Mouse (Mus musculus): ENCODE data around the gene Prlr. TPM values are rescaled to one million over a fixed set of nuclear protein-coding genes. Genes with fewer than 3 reads are reported as not detected.
A peak's percentile ranks its signal among the peaks of the same experiment; 100 is the strongest.

Gene Prlr
- polyA plus RNA-seq (2014; fragmentation: Nextera tagmentation; extraction: Ambion mirVana) = 1.4 and 1.6 TPM in 2 replicates

DNA sequence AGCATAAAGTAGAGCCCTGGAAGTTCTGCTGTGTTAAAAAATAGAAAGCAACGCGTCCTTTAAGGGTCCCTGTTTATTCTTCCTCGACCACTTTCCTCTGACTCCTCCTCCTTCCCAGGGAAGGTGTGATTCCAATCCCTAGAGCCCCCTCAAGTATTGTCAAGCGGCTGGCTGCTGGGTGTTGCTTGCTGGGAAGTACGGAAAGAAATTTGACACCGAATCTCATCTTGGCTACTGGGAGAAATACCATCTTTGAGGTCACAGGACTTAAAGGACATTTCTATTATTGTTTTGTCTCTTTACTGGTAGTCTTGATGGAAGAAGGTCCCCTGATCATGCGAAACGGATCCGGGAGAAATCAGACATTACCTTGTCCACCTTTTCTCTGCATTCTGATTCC is at the start of gene Prlr:
TSS of gene Prlr (plus strand) at position 156 of the 400 bp plus-strand sequence.
- Histone ChIP-seq H3K4me3 (replicated peaks; ENCODE audit: low read depth, low read length) (peak within 1 kb of the TSS; percentile 40), H3K9ac (replicated peaks; ENCODE audit: low read length) (peak within 1 kb of the TSS; percentile 31; the same call in 1 of the 2 replicates), H3K36me3 (ENCODE audit: control insufficient read depth, insufficient read depth, low read length) (no peaks in the 10 kb centered on the region), H3K27ac (replicated peaks; ENCODE audit: low read depth, low read length) (no peak within 1 kb of the TSS), H3K4me1 (ENCODE audit: control insufficient read depth, insufficient read depth, low read length) (peaks cover 5% of the 10 kb centered on the region), H3K9me3 (ENCODE audit: control insufficient read depth, low read length) (no peaks in the 10 kb centered on the region), H3K4me2 (ENCODE audit: low read length) (peak within 1 kb of the TSS; percentile 70), H3K27me3 (ENCODE audit: control insufficient read depth, insufficient read depth, low read length) (no peaks in the 10 kb centered on the region)
- peak; percentile 15 for DNase-seq
- ATAC-seq (ENCODE audit: low FRiP score, low TSS enrichment) = no peak
- 7% methylated on average over 9 of the region's 9 CpGs for WGBS

DNA sequence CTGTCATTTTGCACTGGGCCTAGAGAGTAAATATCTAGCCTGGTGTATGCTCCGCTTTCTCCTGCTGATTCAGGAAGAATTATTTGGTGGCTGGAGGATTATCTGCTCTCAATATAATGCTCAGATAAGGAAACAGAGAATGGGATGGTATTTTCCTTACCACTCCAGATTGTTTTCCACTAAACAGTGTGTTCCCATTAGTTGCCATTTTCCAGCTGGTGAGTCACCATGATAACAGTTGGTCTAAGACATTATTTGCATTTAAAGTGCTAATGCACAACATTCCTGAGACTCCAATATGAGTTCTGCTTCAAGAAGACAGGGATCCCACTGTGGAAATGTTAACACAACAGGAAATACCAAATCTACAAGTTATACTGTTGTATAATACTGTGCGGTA is 43.3 kb upstream of the Prlr start:
- ATAC-seq (ENCODE audit: low FRiP score, low TSS enrichment) (no peak), DNase-seq (no peak)
- WGBS = 95% methylated on average over 2 of the region's 2 CpGs
- no peak overlapping the region for H3K27ac ChIP-seq (replicated peaks; ENCODE audit: low read depth, low read length)
- H3K4me3 ChIP-seq (replicated peaks; ENCODE audit: low read depth, low read length) = no peak overlapping the region
- no peak overlapping the region for H3K9ac ChIP-seq (replicated peaks; ENCODE audit: low read length)
- no peaks in the 10 kb centered on the region for H3K27me3 ChIP-seq (ENCODE audit: control insufficient read depth, insufficient read depth, low read length)
- H3K4me1 ChIP-seq (ENCODE audit: control insufficient read depth, insufficient read depth, low read length) = no peaks in the 10 kb centered on the region
- no peaks in the 10 kb centered on the region for H3K9me3 ChIP-seq (ENCODE audit: control insufficient read depth, low read length)
- H3K36me3 ChIP-seq (ENCODE audit: control insufficient read depth, insufficient read depth, low read length) = no peaks in the 10 kb centered on the region
- no peak overlapping the region for H3K4me2 ChIP-seq (ENCODE audit: low read length)

DNA sequence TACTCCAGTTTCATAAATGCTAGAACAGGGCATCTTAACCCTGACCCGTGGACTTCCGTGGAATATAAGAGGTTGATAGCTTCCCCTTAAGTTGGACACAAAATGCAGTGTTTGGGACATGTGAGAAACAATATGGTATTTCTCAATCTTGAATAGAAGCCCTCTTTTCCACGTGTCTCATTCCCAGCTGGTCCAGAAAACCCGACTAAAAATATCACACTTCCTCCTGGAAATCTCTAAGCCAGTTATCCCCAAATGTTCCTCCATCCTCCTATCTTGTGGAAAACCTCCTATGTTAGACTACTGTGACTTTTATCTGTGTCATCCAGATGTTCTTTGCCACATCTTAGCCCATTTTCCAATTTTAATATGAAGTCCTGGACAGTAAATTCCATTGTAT is 42.1 kb upstream of the Prlr start:
- Histone ChIP-seq H3K9ac (replicated peaks; ENCODE audit: low read length) (no peak overlapping the region), H3K4me2 (ENCODE audit: low read length) (no peak overlapping the region), H3K4me1 (ENCODE audit: control insufficient read depth, insufficient read depth, low read length) (no peaks in the 10 kb centered on the region), H3K27ac (replicated peaks; ENCODE audit: low read depth, low read length) (no peak overlapping the region), H3K9me3 (ENCODE audit: control insufficient read depth, low read length) (no peaks in the 10 kb centered on the region), H3K4me3 (replicated peaks; ENCODE audit: low read depth, low read length) (no peak overlapping the region), H3K36me3 (ENCODE audit: control insufficient read depth, insufficient read depth, low read length) (no peaks in the 10 kb centered on the region), H3K27me3 (ENCODE audit: control insufficient read depth, insufficient read depth, low read length) (no peaks in the 10 kb centered on the region)
- DNase-seq = no peak
- 81% methylated on average over 4 of the region's 4 CpGs for WGBS
- no peak for ATAC-seq (ENCODE audit: low FRiP score, low TSS enrichment)

DNA sequence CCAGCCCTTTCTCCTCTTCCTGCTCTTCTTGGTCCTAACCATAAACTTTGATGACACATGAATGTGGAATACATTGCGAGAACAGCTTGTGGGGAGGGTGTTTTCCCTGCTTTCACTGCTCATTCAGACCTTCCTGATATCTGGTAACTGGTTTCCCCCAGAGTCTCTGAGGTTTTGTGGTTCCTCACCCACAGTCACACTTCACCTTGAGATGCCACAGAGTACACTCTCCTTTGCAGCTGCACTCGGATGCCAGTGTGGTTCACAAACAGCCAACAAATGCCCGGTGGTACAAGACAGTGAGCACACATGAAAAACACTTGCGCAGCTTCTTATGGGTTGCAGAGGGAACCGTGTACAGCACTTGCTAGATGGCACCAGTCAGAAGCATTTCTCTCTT is 32.5 kb upstream of the Prlr start:
- no peak for DNase-seq
- H3K27me3 ChIP-seq (ENCODE audit: control insufficient read depth, insufficient read depth, low read length) = no peaks in the 10 kb centered on the region
- no peaks in the 10 kb centered on the region for H3K9me3 ChIP-seq (ENCODE audit: control insufficient read depth, low read length)
- H3K36me3 ChIP-seq (ENCODE audit: control insufficient read depth, insufficient read depth, low read length) = no peaks in the 10 kb centered on the region
- no peak for ATAC-seq (ENCODE audit: low FRiP score, low TSS enrichment)
- H3K4me1 ChIP-seq (ENCODE audit: control insufficient read depth, insufficient read depth, low read length) = no peaks in the 10 kb centered on the region
- no peak overlapping the region for H3K4me3 ChIP-seq (replicated peaks; ENCODE audit: low read depth, low read length)
- no peak overlapping the region for H3K4me2 ChIP-seq (ENCODE audit: low read length)
- H3K27ac ChIP-seq (replicated peaks; ENCODE audit: low read depth, low read length) = no peak overlapping the region
- no peak overlapping the region for H3K9ac ChIP-seq (replicated peaks; ENCODE audit: low read length)
- WGBS = 88% methylated on average over 5 of the region's 5 CpGs

DNA sequence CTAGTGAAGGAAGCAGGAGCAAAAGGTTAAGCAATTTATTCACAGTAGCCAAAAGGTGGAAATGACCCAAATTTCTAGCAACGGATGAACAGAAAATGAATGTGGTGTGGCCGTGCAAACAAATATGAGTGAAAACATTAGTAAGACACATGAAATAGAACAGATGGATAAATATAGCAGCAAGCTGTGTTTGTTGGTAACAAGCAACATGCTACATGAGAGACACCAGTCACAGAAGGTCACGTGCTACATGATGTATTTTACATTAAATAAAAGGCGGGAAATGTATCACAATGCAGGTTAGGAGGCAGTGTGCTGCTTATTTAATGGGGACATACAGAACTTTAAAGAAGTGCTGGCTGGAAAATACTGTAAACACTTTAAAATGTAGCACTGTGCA is 28.8 kb upstream of the Prlr start:
- H3K4me1 ChIP-seq (ENCODE audit: control insufficient read depth, insufficient read depth, low read length) = no peaks in the 10 kb centered on the region
- H3K9ac ChIP-seq (replicated peaks; ENCODE audit: low read length) = no peak overlapping the region
- H3K9me3 ChIP-seq (ENCODE audit: control insufficient read depth, low read length) = no peaks in the 10 kb centered on the region
- no peak for ATAC-seq (ENCODE audit: low FRiP score, low TSS enrichment)
- no peaks in the 10 kb centered on the region for H3K36me3 ChIP-seq (ENCODE audit: control insufficient read depth, insufficient read depth, low read length)
- H3K4me3 ChIP-seq (replicated peaks; ENCODE audit: low read depth, low read length) = no peak overlapping the region
- H3K4me2 ChIP-seq (ENCODE audit: low read length) = no peak overlapping the region
- no peaks in the 10 kb centered on the region for H3K27me3 ChIP-seq (ENCODE audit: control insufficient read depth, insufficient read depth, low read length)
- WGBS = 90% methylated on average over 4 of the region's 4 CpGs
- no peak overlapping the region for H3K27ac ChIP-seq (replicated peaks; ENCODE audit: low read depth, low read length)
- DNase-seq = no peak

DNA sequence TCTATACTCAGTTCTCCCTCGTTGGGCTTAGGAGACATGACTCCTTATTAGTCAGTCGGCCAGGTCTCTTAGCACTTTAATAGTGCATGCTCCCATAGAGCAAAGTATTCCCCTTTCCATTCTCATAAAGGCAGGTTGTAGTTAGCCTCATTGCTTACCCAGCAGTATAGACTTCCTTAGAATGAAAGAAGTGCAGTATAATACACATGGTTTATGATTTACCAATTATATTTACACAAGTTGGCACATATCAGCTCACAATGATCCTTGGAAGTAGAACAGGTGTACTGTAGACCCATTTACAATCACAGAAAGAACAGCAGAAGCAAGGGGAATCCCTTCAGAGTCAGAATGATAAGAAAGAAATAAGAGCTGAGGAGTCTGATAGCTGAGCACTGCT is 16.4 kb upstream of the Prlr start:
- H3K4me2 ChIP-seq (ENCODE audit: low read length) = no peak overlapping the region
- no peak for DNase-seq
- no peak for ATAC-seq (ENCODE audit: low FRiP score, low TSS enrichment)
- H3K9me3 ChIP-seq (ENCODE audit: control insufficient read depth, low read length) = no peaks in the 10 kb centered on the region
- no peaks in the 10 kb centered on the region for H3K4me1 ChIP-seq (ENCODE audit: control insufficient read depth, insufficient read depth, low read length)
- no peak overlapping the region for H3K9ac ChIP-seq (replicated peaks; ENCODE audit: low read length)
- no peak overlapping the region for H3K4me3 ChIP-seq (replicated peaks; ENCODE audit: low read depth, low read length)
- WGBS = 85% methylated on average over 2 of the region's 2 CpGs
- no peak overlapping the region for H3K27ac ChIP-seq (replicated peaks; ENCODE audit: low read depth, low read length)
- no peaks in the 10 kb centered on the region for H3K27me3 ChIP-seq (ENCODE audit: control insufficient read depth, insufficient read depth, low read length)
- H3K36me3 ChIP-seq (ENCODE audit: control insufficient read depth, insufficient read depth, low read length) = no peaks in the 10 kb centered on the region

DNA sequence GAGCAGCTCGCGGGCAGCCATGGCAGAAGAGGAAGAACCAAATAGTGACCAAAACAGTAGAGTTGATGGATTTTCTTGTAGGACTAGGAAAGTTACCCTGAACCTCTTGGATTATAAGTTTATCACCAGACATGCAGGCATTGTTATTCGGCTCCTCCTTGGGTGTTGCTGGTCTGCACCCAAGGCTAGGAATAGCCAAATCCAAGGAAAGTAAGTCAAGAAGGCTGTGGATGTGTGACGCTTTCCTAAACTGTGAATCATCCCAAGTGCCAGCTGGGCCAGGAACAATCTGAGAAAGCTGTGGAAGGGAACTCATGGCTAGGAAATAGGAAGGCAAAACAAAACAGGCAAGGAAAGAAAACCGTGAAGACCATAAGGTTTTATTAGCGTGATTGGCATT is 2.0 kb upstream of the Prlr start:
- no peaks in the 10 kb centered on the region for H3K9me3 ChIP-seq (ENCODE audit: control insufficient read depth, low read length)
- no peaks in the 10 kb centered on the region for H3K27me3 ChIP-seq (ENCODE audit: control insufficient read depth, insufficient read depth, low read length)
- H3K27ac ChIP-seq (replicated peaks; ENCODE audit: low read depth, low read length) = no peak overlapping the region
- no peak for ATAC-seq (ENCODE audit: low FRiP score, low TSS enrichment)
- H3K4me2 ChIP-seq (ENCODE audit: low read length) = no peak overlapping the region
- peaks cover 5% of the 10 kb centered on the region for H3K4me1 ChIP-seq (ENCODE audit: control insufficient read depth, insufficient read depth, low read length)
- H3K4me3 ChIP-seq (replicated peaks; ENCODE audit: low read depth, low read length) = no peak overlapping the region
- no peaks in the 10 kb centered on the region for H3K36me3 ChIP-seq (ENCODE audit: control insufficient read depth, insufficient read depth, low read length)
- H3K9ac ChIP-seq (replicated peaks; ENCODE audit: low read length) = no peak overlapping the region
- WGBS = 93% methylated on average over 6 of the region's 6 CpGs
- DNase-seq = no peak

DNA sequence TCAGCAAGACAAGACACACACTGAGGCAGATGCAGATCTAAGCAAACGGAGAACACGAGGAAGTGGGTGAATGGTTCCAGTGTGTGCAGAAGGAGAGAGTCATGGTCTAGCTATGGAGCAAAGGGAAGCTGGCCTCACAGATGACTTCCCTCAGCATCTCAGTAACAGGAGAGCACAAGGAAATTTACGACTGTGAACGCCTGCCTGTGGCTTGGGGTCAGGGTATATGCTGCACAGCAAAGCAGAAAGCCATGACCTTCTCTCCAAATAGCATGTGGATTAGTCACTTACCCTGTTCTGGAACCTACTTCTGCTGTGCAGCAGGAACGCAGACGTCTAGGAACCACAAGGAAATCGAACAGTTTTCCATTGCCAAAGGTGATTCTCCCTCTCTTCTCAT is 1.4 kb upstream of the Prlr start:
- DNase-seq = no peak
- Histone ChIP-seq H3K36me3 (ENCODE audit: control insufficient read depth, insufficient read depth, low read length) (no peaks in the 10 kb centered on the region), H3K27me3 (ENCODE audit: control insufficient read depth, insufficient read depth, low read length) (no peaks in the 10 kb centered on the region), H3K4me2 (ENCODE audit: low read length) (no peak overlapping the region), H3K27ac (replicated peaks; ENCODE audit: low read depth, low read length) (no peak overlapping the region), H3K4me1 (ENCODE audit: control insufficient read depth, insufficient read depth, low read length) (peaks cover 5% of the 10 kb centered on the region), H3K4me3 (replicated peaks; ENCODE audit: low read depth, low read length) (no peak overlapping the region), H3K9ac (replicated peaks; ENCODE audit: low read length) (no peak overlapping the region), H3K9me3 (ENCODE audit: control insufficient read depth, low read length) (no peaks in the 10 kb centered on the region)
- ATAC-seq (ENCODE audit: low FRiP score, low TSS enrichment) = no peak
- 86% methylated on average over 7 of the region's 7 CpGs for WGBS

DNA sequence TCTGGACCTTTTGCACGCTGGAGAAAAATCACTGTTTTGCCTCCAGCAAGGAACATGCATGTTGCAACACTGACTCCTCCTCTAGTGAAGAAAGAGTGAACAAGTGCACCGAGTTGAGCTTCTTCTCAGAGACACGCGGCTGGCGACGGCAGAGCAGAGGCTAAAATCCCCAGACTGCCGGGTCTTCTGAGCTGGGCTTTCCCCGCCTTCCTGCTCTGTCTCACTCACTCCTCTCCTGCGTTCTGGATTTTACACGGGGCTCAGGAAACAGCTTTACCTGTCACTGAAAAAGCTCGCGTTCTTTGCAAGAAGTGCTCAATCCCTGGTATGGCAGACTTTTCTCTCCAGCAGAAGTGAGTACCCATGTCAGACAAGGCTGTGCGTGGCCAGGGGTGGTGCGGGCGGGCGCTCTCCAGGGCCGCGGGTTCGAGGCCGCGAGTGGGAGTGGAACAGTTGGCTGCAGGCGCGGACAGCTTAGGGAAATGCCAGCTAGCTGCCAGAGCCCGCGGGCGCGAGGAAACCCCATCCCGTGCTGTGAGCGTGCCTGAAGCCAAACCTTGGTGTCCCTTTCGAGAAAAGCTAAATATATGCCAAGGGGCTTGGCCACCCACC is 587 bp downstream of the Prlr start:
- H3K36me3 ChIP-seq (ENCODE audit: control insufficient read depth, insufficient read depth, low read length) = no peaks in the 10 kb centered on the region
- peak overlapping the region; percentile 70 for H3K4me2 ChIP-seq (ENCODE audit: low read length)
- peaks cover 5% of the 10 kb centered on the region for H3K4me1 ChIP-seq (ENCODE audit: control insufficient read depth, insufficient read depth, low read length)
- peak overlapping the region; percentile 40 for H3K4me3 ChIP-seq (replicated peaks; ENCODE audit: low read depth, low read length)
- DNase-seq (peak; percentile 65), ATAC-seq (ENCODE audit: low FRiP score, low TSS enrichment) (peak; percentile 33; the same call in 1 of the 2 replicates)
- H3K27ac ChIP-seq (replicated peaks; ENCODE audit: low read depth, low read length) = no peak overlapping the region
- no peaks in the 10 kb centered on the region for H3K27me3 ChIP-seq (ENCODE audit: control insufficient read depth, insufficient read depth, low read length)
- H3K9me3 ChIP-seq (ENCODE audit: control insufficient read depth, low read length) = no peaks in the 10 kb centered on the region
- 2% methylated on average over 30 of the region's 30 CpGs for WGBS
- peak overlapping the region; percentile 31; the same call in 1 of the 2 replicates for H3K9ac ChIP-seq (replicated peaks; ENCODE audit: low read length)

Measured in midbrain, embryonic 14.5 days (tissue).